In the genomic region with DNA sequence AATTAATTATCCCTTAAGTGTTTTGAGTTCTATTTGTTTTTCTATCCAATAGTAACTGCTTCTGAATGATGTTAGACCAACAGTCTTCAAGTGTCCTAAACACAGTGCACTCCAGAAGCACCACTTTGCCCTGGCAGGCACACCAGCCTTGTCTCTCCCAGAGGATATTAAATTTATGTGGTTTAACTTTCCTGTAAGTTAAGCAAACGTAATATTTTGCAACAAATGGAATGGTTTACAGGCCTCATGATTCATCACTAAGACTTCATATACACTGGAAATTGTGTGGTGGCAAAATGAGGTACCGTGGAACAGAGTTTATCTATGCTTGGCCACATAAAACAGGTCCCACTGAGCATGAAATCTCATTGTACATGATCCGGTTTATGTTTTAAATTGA, we compare ENCODE assay signal across 21 mouse cellular contexts.
"Had no signal": no experiment of that assay in that cellular context is flagged by ENCODE, and none has a peak within 500 bp of the region (broad histone marks: within the 10 kb centered on the region; RNA-seq: fewer than 3 reads in every experiment).

No protein-coding gene starts in this region.

- H3K9me3 ChIP-seq: kidney, embryonic 15.5 days; limb, embryonic 12.5 days; limb, embryonic 15.5 days; lung, embryonic 15.5 days; neural tube, embryonic 12.5 days; neural tube, embryonic 15.5 days; stomach, embryonic 15.5 days had no signal

- DNase-seq: kidney, adult 18-20 months; kidney, postnatal 10 days; kidney, postnatal 36 days; layer of hippocampus, postnatal 36 days; liver, postnatal 0 days; midbrain, embryonic 14.5 days; right cerebral cortex, adult 18-20 months; right cerebral cortex, postnatal 14 days; spleen, adult 18-20 months; thymus, postnatal 25 days had no signal

- H3K27me3 ChIP-seq: kidney, embryonic 15.5 days; limb, embryonic 12.5 days; limb, embryonic 15.5 days; lung, embryonic 15.5 days; neural tube, embryonic 12.5 days; neural tube, embryonic 15.5 days; stomach, embryonic 15.5 days had no signal

- H3K9ac ChIP-seq: kidney, embryonic 15.5 days; limb, embryonic 12.5 days; limb, embryonic 15.5 days; liver, embryonic 14.5 days; liver, postnatal 0 days; lung, embryonic 15.5 days; neural tube, embryonic 12.5 days; neural tube, embryonic 15.5 days; stomach, embryonic 15.5 days had no signal

- H3K36me3 ChIP-seq: limb, embryonic 15.5 days; lung, embryonic 15.5 days; neural tube, embryonic 12.5 days; neural tube, embryonic 15.5 days; stomach, embryonic 15.5 days had no signal

- ATAC-seq: liver, postnatal 0 days had no signal

- H3K4me2 ChIP-seq: kidney, embryonic 15.5 days; limb, embryonic 12.5 days; limb, embryonic 15.5 days; liver, embryonic 11.5 days; lung, embryonic 15.5 days; midbrain, embryonic 11.5 days; neural tube, embryonic 12.5 days; neural tube, embryonic 15.5 days; stomach, embryonic 15.5 days had no signal

- H3K4me1 ChIP-seq: kidney, embryonic 15.5 days; limb, embryonic 12.5 days; limb, embryonic 15.5 days; lung, embryonic 15.5 days; neural tube, embryonic 12.5 days; neural tube, embryonic 15.5 days; stomach, embryonic 15.5 days had no signal

- H3K4me3 ChIP-seq: kidney, embryonic 15.5 days; left cerebral cortex, adult 2 months; limb, embryonic 12.5 days; limb, embryonic 15.5 days; lung, embryonic 15.5 days; neural tube, embryonic 12.5 days; neural tube, embryonic 15.5 days; stomach, embryonic 15.5 days had no signal

- H3K27ac ChIP-seq: kidney, embryonic 15.5 days; left cerebral cortex, adult 2 months; limb, embryonic 12.5 days; limb, embryonic 15.5 days; liver, embryonic 14.5 days; lung, embryonic 15.5 days; neural tube, embryonic 12.5 days; neural tube, embryonic 15.5 days; stomach, embryonic 15.5 days had no signal
